Mouse (Mus musculus) thymus, postnatal 10 days (tissue): ENCODE results near the gene Gm10188.

Experiments
- DNase-seq, 2 experiments: peaks; one replicate each; pipeline ENCODE4 v3.0.0; 2021; ENCODE audit warnings: low spot score in 2 of 2

Gene Gm10188

GRCm38 (mm10) chr1:132226297-132227080 is 3.1 kb downstream of the Gm10188 start:
- DNase-seq: no peak

- DNase-seq: no peak
Observed at GRCm38 (mm10) chr1:132222166-132222565, 7.4 kb downstream of the Gm10188 start.

- no peak for DNase-seq
Observed at GRCm38 (mm10) chr1:132221627-132222026, 7.9 kb downstream of the Gm10188 start.

- DNase-seq: no peak
Observed at GRCm38 (mm10) chr1:132216276-132216675, 13.3 kb downstream of the Gm10188 start.

- no peak for DNase-seq
Observed at GRCm38 (mm10) chr1:132213076-132213475, 16.5 kb downstream of the Gm10188 start.

GRCm38 (mm10) chr1:132212218-132212617 is 17.3 kb downstream of the Gm10188 start:
- DNase-seq: peak in 1 of 2 experiments; percentile 22

GRCm38 (mm10) chr1:132211672-132212071 is 17.9 kb downstream of the Gm10188 start:
- DNase-seq: no peak

- peak in 1 of 2 experiments; percentile 23 for DNase-seq
Observed at GRCm38 (mm10) chr1:132210922-132211321, 18.6 kb downstream of the Gm10188 start.

- DNase-seq: no peak
Observed at GRCm38 (mm10) chr1:132209400-132209799, 20.2 kb downstream of the Gm10188 start.

- DNase-seq: no peak
Observed at GRCm38 (mm10) chr1:132208154-132208553, 21.4 kb downstream of the Gm10188 start.

GRCm38 (mm10) chr1:132206828-132207227 is 22.7 kb downstream of the Gm10188 start:
- DNase-seq: no peak

- DNase-seq: no peak
Observed at GRCm38 (mm10) chr1:132205958-132206357, 23.6 kb downstream of the Gm10188 start.

- no peak for DNase-seq
Observed at GRCm38 (mm10) chr1:132202771-132203170, 26.8 kb downstream of the Gm10188 start.

- no peak for DNase-seq
Observed at GRCm38 (mm10) chr1:132201936-132202335, 27.6 kb downstream of the Gm10188 start.

GRCm38 (mm10) chr1:132201511-132201860 is 28.1 kb downstream of the Gm10188 start:
- no peak for DNase-seq

GRCm38 (mm10) chr1:132200562-132201510 is 28.7 kb downstream of the Gm10188 start:
- DNase-seq: no peak

GRCm38 (mm10) chr1:132199934-132200333 is 29.6 kb downstream of the Gm10188 start:
- no peak for DNase-seq

- no peak for DNase-seq
Observed at GRCm38 (mm10) chr1:132199244-132199643, 30.3 kb downstream of the Gm10188 start.

GRCm38 (mm10) chr1:132198401-132199071 is 31.0 kb downstream of the Gm10188 start:
- no peak for DNase-seq

- no peak for DNase-seq
Observed at GRCm38 (mm10) chr1:132197666-132198065, 31.9 kb downstream of the Gm10188 start.

- no peak for DNase-seq
Observed at GRCm38 (mm10) chr1:132196337-132196736, 33.2 kb downstream of the Gm10188 start.

- DNase-seq: no peak
Observed at GRCm38 (mm10) chr1:132195681-132196080, 33.9 kb downstream of the Gm10188 start.
